Mouse (Mus musculus) brain, embryonic 18.5 days (tissue): ENCODE data around the gene Psmd12.

Experiments
- DNase-seq: peaks from one replicate; pipeline ENCODE4 v3.0.0-alpha.2; 2012; ENCODE audit warnings: low read depth, low spot score

Gene Psmd12

GRCm38 (mm10) chr11:107479053-107479861 is at the start of gene Psmd12:
Gene Psmd12 (plus strand): TSS chr11:107479484.
- DNase-seq, result peak; percentile 87

- DNase-seq, result no peak
Measured at GRCm38 (mm10) chr11:107431197-107431965, 47.9 kb upstream of the Psmd12 start.

- no peak for DNase-seq
Measured at GRCm38 (mm10) chr11:107435776-107436449, 43.4 kb upstream of the Psmd12 start.

GRCm38 (mm10) chr11:107437723-107438122 is 41.6 kb upstream of the Psmd12 start:
- DNase-seq, result no peak

- DNase-seq, result no peak
Measured at GRCm38 (mm10) chr11:107438140-107438539, 41.1 kb upstream of the Psmd12 start.

- DNase-seq, result no peak
Measured at GRCm38 (mm10) chr11:107441050-107441449, 38.2 kb upstream of the Psmd12 start.

GRCm38 (mm10) chr11:107443121-107444095 is 35.9 kb upstream of the Psmd12 start:
- DNase-seq, result no peak

GRCm38 (mm10) chr11:107445683-107446082 is 33.6 kb upstream of the Psmd12 start:
- DNase-seq, result no peak

- no peak for DNase-seq
Measured at GRCm38 (mm10) chr11:107446650-107447049, 32.6 kb upstream of the Psmd12 start.

GRCm38 (mm10) chr11:107447349-107447748 is 31.9 kb upstream of the Psmd12 start:
- DNase-seq, result no peak

- DNase-seq, result no peak
Measured at GRCm38 (mm10) chr11:107447915-107448314, 31.4 kb upstream of the Psmd12 start.

- DNase-seq, result no peak
Measured at GRCm38 (mm10) chr11:107449169-107449910, 29.9 kb upstream of the Psmd12 start.

GRCm38 (mm10) chr11:107450097-107450496 is 29.2 kb upstream of the Psmd12 start:
- DNase-seq, result no peak

- DNase-seq, result no peak
Measured at GRCm38 (mm10) chr11:107451106-107451505, 28.2 kb upstream of the Psmd12 start.

- no peak for DNase-seq
Measured at GRCm38 (mm10) chr11:107452053-107452452, 27.2 kb upstream of the Psmd12 start.

GRCm38 (mm10) chr11:107454546-107455462 is 24.5 kb upstream of the Psmd12 start:
- DNase-seq, result no peak

GRCm38 (mm10) chr11:107457282-107457681 is 22.0 kb upstream of the Psmd12 start:
- no peak for DNase-seq

GRCm38 (mm10) chr11:107458286-107458685 is 21.0 kb upstream of the Psmd12 start:
- no peak for DNase-seq

GRCm38 (mm10) chr11:107458986-107459385 is 20.3 kb upstream of the Psmd12 start:
- DNase-seq, result no peak
